Mouse (Mus musculus): ENCODE results near the gene Smyd3.

DNA sequence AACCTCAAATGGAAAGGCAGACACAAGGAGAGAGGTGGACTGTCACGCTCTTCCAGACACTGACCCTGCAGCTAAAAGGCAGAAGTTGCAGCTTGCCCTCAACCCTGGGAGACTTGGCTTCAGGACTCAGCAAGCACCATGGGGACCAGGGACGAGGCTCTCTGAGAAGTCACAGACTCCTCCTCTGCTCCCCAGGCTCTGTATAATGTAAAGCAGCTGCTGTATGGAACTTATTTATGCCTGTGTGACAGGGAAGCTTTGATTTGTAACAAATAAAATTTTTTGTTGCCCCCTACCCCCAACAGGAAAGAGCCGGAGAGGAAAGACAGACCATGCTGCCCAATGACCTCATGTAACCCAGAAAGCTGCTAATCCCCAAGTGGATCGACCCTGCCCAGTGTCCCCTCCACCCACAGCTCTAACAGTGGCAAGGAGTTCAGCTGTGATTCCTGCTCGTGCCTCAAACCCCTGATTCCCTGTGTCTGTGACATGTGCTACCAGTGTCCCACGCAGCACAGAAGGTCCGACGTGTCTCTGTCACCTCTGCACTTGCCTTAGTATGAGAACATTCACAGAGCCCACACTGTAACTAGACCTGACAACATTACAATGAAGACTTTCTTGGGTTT, 539.1 kb downstream of the Smyd3 start:
- no peak for TF ChIP-seq CTCF (IDR thresholded peaks at IDR 0.05; ENCODE audit: control insufficient read depth, insufficient read depth, insufficient replicate concordance, low read depth, low read length)
- TF ChIP-seq POLR2A (IDR thresholded peaks at IDR 0.05; ENCODE audit: control insufficient read depth, low read depth, low read length), result no peak

Data from testis, adult 2 months (tissue).